Mouse (Mus musculus) stomach, postnatal 0 days (tissue): ENCODE measurements at regions not wholly inside any gene's neighbourhood (a gene's known extent, or its start where the extent isn't known, plus 50 kb on each side); places are given as distances from the start of the nearest gene placed in this dataset.

Source experiments
- CTCF ChIP-seq: IDR thresholded peaks from 2 replicates; pipeline ENCODE4 v1.5.1; 2016; ENCODE audit warnings: antibody characterized with exemption, low read depth, mild to moderate bottlenecking, moderate library complexity
- EP300 ChIP-seq: optimal IDR thresholded peaks from 2 replicates; pipeline ENCODE3; 2016; ENCODE audit warnings: antibody characterized with exemption

DNA sequence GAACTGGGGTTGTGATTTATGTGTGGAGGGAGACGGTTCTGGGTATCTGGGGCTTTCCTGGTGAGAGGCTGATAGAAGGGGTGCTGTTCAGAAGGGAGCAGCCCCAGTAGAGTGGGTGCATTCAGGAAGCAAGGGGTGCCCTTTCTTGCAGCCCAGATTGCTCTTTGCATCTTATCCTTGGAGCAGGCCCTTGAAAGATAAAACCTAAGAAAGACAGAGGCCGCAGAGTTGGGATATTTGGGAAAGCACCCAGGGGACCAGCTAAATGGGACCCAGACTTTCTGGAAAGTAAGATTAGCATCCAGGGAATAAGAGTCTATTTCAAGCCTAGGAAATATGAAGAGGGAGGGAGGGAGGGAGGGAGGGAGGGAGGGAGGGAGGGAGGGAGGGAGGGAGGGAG lies 512.2 kb upstream of the Mki67 start:
- TF ChIP-seq EP300 (no peak), CTCF (no peak)
